Mouse (Mus musculus) kidney, postnatal 36 days (tissue): Measurements from ENCODE around the gene Olfr723.
"Not testable (repeated sequence)": the region's sequence is repeated elsewhere in the genome, so short reads cannot be mapped to it uniquely, and the experiment has no call there.

Source experiments
- DNase-seq, 2 experiments: peaks; one replicate each; pipeline ENCODE4 v3.0.0; 2021 to 2022; ENCODE audit warnings: mixed read lengths in 2 of 2

The Olfr723 gene

DNA sequence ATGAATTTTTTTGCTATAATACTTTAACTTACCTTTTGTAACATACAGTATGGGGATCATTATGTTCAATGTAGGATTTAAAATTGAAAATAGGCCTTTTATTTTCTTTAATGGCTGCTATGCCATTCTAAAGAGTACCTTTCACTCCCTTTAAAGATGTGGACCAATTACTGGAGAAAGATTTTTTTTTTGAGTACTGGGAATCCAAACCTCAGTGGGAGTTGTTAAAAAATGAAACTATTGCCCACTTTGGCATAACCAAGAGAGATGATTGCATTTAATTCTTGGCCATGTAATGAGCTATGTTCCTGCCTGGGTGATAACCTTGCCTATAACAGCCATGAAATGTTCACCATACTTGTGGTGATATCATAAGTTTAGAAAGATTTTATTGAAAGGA lies at the start of gene Olfr723:
TSS of gene Olfr723 (minus strand) at position 101 of the 400 bp plus-strand sequence.
- DNase-seq: not testable (repeated sequence)

DNA sequence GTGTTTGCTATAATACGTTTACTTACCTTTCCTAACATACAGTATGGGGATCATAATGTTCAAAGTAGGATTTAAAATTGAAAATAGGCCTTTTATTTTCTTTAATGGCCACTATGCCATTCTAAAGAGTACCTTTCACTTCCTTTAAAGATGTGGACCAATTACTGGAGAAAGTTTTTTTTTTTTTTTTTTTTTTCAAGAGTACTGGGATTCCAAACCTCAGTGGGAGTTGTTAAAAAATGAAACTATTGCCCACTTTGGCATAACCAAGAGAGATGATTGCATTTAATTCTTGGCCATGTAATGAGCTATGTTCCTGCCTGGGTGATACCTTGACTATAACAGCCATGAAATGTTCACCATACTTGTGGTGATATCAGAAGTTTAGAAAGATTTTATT lies 31.6 kb upstream of the Olfr723 start, which contains the start of gene Olfr724:
TSS of gene Olfr724 (minus strand) at position 101 of the 400 bp plus-strand sequence.
- not testable (repeated sequence) for DNase-seq

DNA sequence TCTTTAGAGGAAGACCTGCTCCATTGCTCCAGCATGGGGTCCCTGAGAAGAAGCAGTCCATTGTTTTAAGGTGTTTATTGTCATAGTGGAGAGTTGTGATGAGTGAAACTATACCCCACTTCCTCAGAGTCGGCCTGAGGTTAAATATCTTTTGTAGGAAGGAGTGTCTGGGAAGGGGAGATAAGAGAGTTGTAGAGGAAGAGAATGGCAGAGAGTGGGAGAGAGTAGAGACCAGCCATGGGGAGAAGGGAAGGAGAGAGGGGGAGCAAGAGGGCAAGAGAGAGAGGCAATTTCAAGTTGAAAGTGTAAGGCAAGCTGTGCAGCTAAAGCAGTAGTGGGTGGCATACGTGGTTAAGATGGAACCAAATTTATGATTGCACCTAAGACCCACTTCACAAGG lies 24.3 kb upstream of the Olfr723 start:
- no peak for DNase-seq

- DNase-seq: no peak
Measured at GRCm38 (mm10) chr14:49901899-49902298, 29.7 kb downstream of the Olfr723 start, which contains the start of gene Olfr722. TSS of gene Olfr722 (minus strand) at chr14:49901999.
